Mouse (Mus musculus) thymus, adult 2 months (tissue): ENCODE measurements around the gene Fam24b.

Experiments used
- CTCF ChIP-seq: fragments of 200-500 bp; IDR thresholded peaks from 2 replicates; pipeline ENCODE4 v1.5.1; 2012; ENCODE audit warnings: mild to moderate bottlenecking, control low read depth, low read length, moderate library complexity, borderline replicate concordance; ENCODE audit not compliant: control insufficient read depth, poor library complexity, insufficient read depth; ENCODE audit errors: extremely low read depth
- POLR2A ChIP-seq: fragments of 200-500 bp; IDR thresholded peaks from 2 replicates; pipeline ENCODE4 v1.6.1; 2012; ENCODE audit warnings: mild to moderate bottlenecking, low read length, control low read depth, moderate library complexity; ENCODE audit not compliant: control insufficient read depth, poor library complexity, insufficient read depth; ENCODE audit errors: extremely low read depth

DNA sequence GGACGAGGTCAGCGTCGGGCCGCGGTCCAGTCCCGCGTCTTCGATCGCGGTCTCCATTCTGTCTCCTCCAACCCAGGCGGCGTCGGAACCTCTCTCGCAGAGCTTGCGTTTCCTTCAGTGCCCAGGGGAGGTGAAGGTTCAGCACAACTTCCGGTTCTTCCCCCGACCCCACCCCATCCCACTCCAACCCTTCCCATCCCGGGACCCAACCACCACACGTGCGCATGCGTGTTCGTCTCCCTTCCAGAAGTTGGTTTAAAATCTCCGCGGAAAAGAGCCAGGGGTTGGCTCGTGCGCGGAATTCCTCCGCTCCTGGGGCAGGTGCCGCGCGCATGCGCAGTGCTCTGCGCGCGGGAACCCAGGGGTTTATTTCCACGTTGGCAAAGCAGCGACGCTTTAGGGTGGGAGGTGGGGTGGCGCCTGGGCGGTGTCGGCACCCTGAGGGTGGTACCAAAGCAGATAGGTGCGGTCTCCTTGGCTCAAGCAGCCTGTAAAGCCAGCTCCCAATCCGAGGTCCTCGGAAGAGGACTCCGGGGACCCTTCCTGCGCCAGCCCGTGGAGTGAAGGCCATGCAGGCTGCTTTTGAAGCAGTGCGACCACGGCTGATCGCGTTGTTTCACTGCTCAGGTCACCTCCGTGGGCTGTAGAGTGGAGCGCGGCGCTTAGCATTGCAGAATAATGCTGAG, 33.4 kb upstream of the Fam24b start, which contains the start of gene 2310057M21Rik:
- TF ChIP-seq POLR2A, result peak; percentile 70; the same call in 1 of the 2 replicates
- peak; percentile 25; the same call in 1 of the 2 replicates for TF ChIP-seq CTCF
